Mouse (Mus musculus) hematopoietic stem cell, adult 5-6 weeks (primary cell): Measurements from ENCODE around the gene Il4i1. TPM values are rescaled to one million over a fixed set of nuclear protein-coding genes. Genes with fewer than 3 reads are reported as not detected.

Source experiments
- ATAC-seq, 2 experiments: fragments of 125-278 bp in 1 of 2; replicated peaks in 1 of 2; 2 replicates each; pipeline ENCODE4 v1.8.0; 2016 to 2017; ENCODE audit warnings: inconsistent platforms in 2 of 2, mild to moderate bottlenecking in 2 of 2, moderate number of reproducible peaks in 2 of 2, low read depth in 1 of 2, moderate TSS enrichment in 1 of 2; ENCODE audit not compliant: low FRiP score in 2 of 2, poor library complexity in 2 of 2, severe bottlenecking in 2 of 2, insufficient read depth in 1 of 2, low TSS enrichment in 1 of 2
- total RNA-seq: library from RNA; stranded (forward); fragments of 172-1452, 232-1000 nt; gene quantifications from 2 replicates; pipeline ENCODE4 v1.2.3, GENCODE M21; 2017

The Il4i1 gene
- total RNA-seq, 1 experiment from 2014 or later: 1.3 TPM

GRCm38 (mm10) chr7:44814952-44815553 is 1.1 kb upstream of the Il4i1 start:
- no peak for ATAC-seq

- peak in 1 of 2 experiments; percentile 3; a peak in 1 of 4 replicates for ATAC-seq
Measured at GRCm38 (mm10) chr7:44816470-44817021, 359 bp downstream of the Il4i1 start, which contains the start of gene Atf5. TSS of gene Atf5 (minus strand) at chr7:44816658.

GRCm38 (mm10) chr7:44817441-44817840 is 1.3 kb downstream of the Il4i1 start:
- ATAC-seq: no peak

- ATAC-seq: no peak
Measured at GRCm38 (mm10) chr7:44818164-44818563, 2.0 kb downstream of the Il4i1 start.

GRCm38 (mm10) chr7:44818751-44819235 is 2.6 kb downstream of the Il4i1 start:
- no peak for ATAC-seq

- no peak for ATAC-seq
Measured at GRCm38 (mm10) chr7:44819391-44819790, 3.2 kb downstream of the Il4i1 start.

- no peak for ATAC-seq
Measured at GRCm38 (mm10) chr7:44819863-44820262, 3.7 kb downstream of the Il4i1 start.

GRCm38 (mm10) chr7:44820525-44820924 is 4.3 kb downstream of the Il4i1 start:
- no peak for ATAC-seq

GRCm38 (mm10) chr7:44821666-44822448 is 5.7 kb downstream of the Il4i1 start:
- 0 out of 4 replicates have a peak, but pooled peaks of 1 of the 2 experiments have one; percentile 31 for ATAC-seq

GRCm38 (mm10) chr7:44823409-44823808 is 7.2 kb downstream of the Il4i1 start:
- no peak for ATAC-seq

- ATAC-seq: peak; percentile 66 to 84
Measured at GRCm38 (mm10) chr7:44824872-44825271, 8.7 kb downstream of the Il4i1 start.

GRCm38 (mm10) chr7:44826771-44827170 is 10.6 kb downstream of the Il4i1 start:
- no peak for ATAC-seq

- ATAC-seq: no peak
Measured at GRCm38 (mm10) chr7:44828706-44829105, 12.5 kb downstream of the Il4i1 start.

GRCm38 (mm10) chr7:44832763-44833162 is 16.6 kb downstream of the Il4i1 start:
- ATAC-seq: no peak

GRCm38 (mm10) chr7:44835373-44836015 is 19.3 kb downstream of the Il4i1 start:
- no peak for ATAC-seq

- no peak for ATAC-seq
Measured at GRCm38 (mm10) chr7:44836016-44836404, 19.8 kb downstream of the Il4i1 start.

GRCm38 (mm10) chr7:44836423-44837053 is 20.4 kb downstream of the Il4i1 start:
- ATAC-seq: no peak
